Mouse (Mus musculus) layer of hippocampus, adult 9-10 months (tissue): Measurements from ENCODE around the gene Ptges3.

Experiments
- DNase-seq: peaks from one replicate; pipeline ENCODE4 v3.0.0; 2022; ENCODE audit warnings: low spot score

The Ptges3 gene

GRCm38 (mm10) chr10:128092506-128093495, 34.0 kb downstream of the Ptges3 start:
- DNase-seq, result no peak

GRCm38 (mm10) chr10:128093496-128094294, 34.9 kb downstream of the Ptges3 start:
- no peak for DNase-seq

GRCm38 (mm10) chr10:128094340-128094968, 35.7 kb downstream of the Ptges3 start:
- no peak for DNase-seq

- no peak for DNase-seq
Observed at GRCm38 (mm10) chr10:128095003-128095636, 36.4 kb downstream of the Ptges3 start.

GRCm38 (mm10) chr10:128096313-128096692, 37.5 kb downstream of the Ptges3 start:
- no peak for DNase-seq

- DNase-seq, result no peak
Observed at GRCm38 (mm10) chr10:128096693-128097586, 38.2 kb downstream of the Ptges3 start.

- DNase-seq, result no peak
Observed at GRCm38 (mm10) chr10:128097587-128097971, 38.8 kb downstream of the Ptges3 start.

GRCm38 (mm10) chr10:128110103-128110761, 51.5 kb downstream of the Ptges3 start:
- no peak for DNase-seq

GRCm38 (mm10) chr10:128111227-128111626, 52.5 kb downstream of the Ptges3 start:
- no peak for DNase-seq

- no peak for DNase-seq
Observed at GRCm38 (mm10) chr10:128123833-128124232, 65.1 kb downstream of the Ptges3 start.

- no peak for DNase-seq
Observed at GRCm38 (mm10) chr10:128124831-128125230, 66.1 kb downstream of the Ptges3 start.

GRCm38 (mm10) chr10:128125951-128126350, 67.2 kb downstream of the Ptges3 start:
- DNase-seq, result no peak
